Mouse (Mus musculus) v-Abl transformed pro-B cells (cell line): ENCODE data around the gene Tenm2.

Experiments used
- in situ Hi-C, 2 experiments: fragments of 400-800 bp; cut with MboI; formaldehyde crosslinking; loops; one replicate each; pipeline ENCODE4 v1.15.1; 2025; ENCODE audit not compliant: unreplicated experiment in 2 of 2

The Tenm2 gene

DNA sequence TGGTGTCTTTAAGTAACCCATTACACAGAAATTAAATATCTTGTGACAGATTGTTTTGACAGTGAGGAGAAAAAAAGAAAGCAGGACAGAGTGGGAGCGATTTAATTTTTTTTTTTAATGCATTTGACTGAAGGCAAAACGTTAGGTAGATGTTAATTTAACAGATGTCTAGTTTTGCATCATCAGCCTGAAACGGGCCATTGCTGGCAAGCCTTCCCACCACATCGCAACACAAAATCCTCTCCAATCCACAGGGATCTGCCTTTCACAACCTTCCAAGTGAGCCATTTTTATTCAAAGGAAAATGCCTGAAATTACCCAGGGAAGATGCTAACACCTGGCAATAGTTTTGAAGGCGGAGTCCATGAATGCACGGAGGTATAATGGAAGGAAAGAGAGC is 535.6 kb downstream of the Tenm2 start:
- in situ Hi-C loops = no loop called here

DNA sequence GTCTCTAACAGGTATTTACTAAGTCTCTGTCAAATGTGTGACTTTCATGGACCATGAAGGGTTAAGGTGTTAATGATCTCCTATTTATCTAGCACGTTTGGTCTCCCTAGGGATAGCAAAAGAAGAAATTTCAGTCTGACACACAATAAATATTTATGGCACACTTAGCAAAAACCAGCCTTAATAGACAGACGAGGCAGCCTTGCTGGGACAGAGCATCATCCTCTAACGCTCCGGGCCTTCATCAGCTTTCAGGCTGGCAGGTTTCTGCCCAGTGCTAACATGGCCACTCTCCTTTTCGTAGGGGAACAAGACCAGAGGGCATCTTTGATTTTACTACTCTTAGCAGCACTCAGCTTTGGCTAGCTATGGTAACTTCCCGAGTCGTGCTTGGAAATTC is 537.5 kb downstream of the Tenm2 start:
- in situ Hi-C loops = no loop called here

GRCm38 (mm10) chr11:36697816-36698215 is 537.9 kb downstream of the Tenm2 start:
- in situ Hi-C loops = no loop called here

DNA sequence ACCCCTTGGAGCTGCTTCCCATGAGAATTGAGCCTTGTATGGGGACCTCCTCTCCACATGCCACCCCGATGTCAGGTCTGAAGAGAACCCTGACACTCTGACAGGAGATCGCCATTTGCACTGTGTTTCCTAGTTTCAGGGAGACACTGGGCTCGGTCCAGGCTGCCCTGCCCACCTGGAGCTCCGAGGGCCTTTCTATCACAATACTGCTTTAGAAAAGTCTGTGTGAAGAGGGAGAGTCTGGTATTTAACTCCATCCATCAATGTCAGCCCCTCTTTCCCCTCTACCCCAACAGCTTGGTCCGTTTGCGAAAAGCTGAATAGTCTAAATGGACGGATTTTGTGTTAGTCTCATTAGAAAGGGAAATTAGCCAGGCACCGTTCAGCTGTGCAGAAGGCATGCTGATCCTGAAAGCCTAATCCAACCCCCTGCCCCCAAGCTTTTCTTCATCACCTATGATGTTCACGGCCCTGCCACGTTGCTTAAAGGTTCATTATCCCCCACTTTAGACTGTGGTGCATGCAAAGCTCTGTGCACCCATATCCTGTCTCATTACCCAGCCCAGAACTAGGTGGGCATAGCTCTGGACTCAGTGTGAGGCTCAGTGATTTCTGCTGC is 538.6 kb downstream of the Tenm2 start:
- in situ Hi-C loops = no loop called here

- in situ Hi-C loops = no loop called here
Measured at GRCm38 (mm10) chr11:36694810-36695209, 541.0 kb downstream of the Tenm2 start.

- in situ Hi-C loops = no loop called here
Measured at GRCm38 (mm10) chr11:36692637-36693036, 543.1 kb downstream of the Tenm2 start.

DNA sequence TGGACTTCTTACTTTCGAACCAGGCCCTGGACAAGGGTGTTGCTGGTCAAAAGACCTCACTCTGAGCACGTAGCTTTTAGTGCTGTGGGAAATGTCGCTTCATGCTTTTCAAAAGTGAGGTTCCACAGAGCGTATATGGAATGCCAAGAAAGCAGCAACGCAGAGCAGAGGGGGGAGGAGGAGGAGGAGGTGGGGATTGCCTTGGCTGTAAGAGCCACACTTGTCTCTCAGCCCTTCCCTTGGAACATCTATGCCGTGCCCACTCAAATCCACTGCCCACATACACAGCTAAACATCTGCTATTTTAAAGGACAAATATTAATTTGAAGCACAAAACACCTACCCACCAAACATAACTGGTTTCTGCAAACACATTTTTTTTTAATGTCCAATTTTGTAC is 544.9 kb downstream of the Tenm2 start:
- in situ Hi-C loops = no loop called here

DNA sequence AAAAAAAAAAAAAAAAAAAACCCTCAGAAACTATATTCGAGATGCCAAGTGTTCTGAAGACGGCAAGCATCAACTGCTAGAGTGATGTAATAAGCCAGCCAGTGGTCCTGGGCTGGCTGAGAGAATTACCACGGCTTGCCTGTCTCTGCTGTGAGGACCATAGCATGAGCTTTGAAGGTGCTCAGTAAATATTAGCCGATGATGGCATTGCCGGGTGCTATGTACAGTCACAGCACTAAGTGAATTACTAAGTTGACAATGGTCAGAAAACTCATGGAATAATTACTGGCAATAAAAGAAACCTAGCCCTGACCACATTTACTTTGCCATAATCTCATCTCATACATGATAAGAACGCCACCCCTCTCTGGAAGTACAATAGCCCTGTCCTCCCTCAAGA is 549.5 kb downstream of the Tenm2 start:
- in situ Hi-C loops = no loop called here

DNA sequence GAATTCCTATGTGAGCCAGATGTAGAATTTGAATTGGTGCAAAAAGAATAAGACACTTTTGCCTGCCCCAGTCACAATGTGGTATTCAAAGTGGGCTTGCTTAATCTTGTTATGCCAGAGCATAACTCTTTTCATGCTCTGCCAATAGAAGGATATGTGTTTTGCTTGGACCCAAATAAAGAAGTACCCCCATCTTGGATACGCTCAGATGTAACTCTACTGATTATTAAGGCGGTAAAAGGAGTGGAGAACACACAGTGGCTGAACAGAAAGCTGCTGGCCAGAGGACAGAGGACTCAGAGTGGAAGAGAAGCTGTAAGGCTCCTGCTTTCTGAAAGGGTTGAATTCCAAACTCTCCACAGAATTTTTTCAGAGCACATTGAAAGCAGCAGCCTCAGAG is 556.4 kb downstream of the Tenm2 start:
- in situ Hi-C loops = no loop called here

GRCm38 (mm10) chr11:36678542-36678941 is 557.2 kb downstream of the Tenm2 start:
- in situ Hi-C loops = no loop called here

DNA sequence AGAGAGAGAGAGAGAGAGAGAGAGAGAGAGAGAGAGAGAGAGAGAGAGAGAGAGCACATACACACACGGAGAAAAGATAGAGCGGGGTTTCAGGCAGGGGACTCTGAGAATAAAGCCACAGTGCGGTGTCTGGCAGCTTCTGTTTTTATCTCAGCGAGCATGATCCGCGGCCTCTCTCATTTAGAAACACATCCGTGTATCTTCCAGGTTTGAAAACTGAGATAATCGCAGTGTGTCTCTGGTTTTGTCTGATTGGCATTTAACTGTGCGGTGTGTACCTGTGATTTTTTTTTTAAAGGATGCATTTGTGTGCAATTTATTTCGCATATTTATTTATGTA is 557.7 kb downstream of the Tenm2 start:
- in situ Hi-C loops = no loop called here

- in situ Hi-C loops = no loop called here
Measured at GRCm38 (mm10) chr11:36677321-36678056, 558.3 kb downstream of the Tenm2 start.

- in situ Hi-C loops = no loop called here
Measured at GRCm38 (mm10) chr11:36676446-36677284, 559.1 kb downstream of the Tenm2 start.

DNA sequence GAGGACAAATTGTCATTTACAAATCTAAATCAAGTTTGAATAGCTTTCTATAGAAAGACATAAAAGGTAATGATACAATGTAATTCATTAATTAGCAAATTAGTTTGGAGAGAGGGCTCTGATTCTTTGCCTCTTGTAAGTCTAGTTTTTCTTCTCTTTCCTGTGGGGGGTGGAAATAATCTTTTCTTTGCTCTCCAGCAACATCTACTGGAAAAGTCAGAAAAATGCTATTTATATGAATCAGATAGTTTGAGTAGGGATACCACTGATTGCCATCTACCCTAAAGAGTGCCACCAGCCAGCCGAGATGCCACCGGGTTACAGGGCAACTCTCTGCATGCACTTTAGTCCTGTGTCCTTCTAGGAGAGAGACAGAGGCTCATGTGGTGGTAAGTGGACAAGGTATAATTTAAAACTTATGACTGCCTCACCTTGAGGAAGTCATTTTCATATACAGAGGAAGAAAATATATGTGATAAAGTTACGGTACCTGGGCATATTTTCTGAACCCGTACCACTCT is 560.8 kb downstream of the Tenm2 start:
- in situ Hi-C loops = no loop called here

GRCm38 (mm10) chr11:36674141-36674540 is 561.6 kb downstream of the Tenm2 start:
- in situ Hi-C loops = no loop called here

GRCm38 (mm10) chr11:36671196-36671595 is 564.6 kb downstream of the Tenm2 start:
- in situ Hi-C loops = no loop called here

DNA sequence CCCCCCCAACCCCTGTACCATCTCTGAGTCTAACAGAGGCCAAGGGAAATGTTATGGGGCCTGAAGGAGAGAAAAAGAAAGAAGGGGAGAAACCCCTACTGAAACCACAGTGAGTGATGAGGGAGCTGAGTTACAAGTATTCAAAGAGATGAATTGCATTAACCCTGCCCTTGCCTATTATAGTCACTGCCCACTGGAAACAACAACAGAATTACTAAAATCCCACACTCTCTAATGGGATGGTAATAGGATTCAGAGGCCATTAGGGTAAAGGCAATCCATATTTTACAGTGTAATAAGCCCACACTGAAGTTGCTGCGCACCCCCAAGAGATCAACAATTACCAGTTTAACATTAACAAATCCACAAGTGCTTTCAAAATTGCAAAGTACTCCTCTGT is 571.7 kb downstream of the Tenm2 start:
- in situ Hi-C loops = no loop called here

DNA sequence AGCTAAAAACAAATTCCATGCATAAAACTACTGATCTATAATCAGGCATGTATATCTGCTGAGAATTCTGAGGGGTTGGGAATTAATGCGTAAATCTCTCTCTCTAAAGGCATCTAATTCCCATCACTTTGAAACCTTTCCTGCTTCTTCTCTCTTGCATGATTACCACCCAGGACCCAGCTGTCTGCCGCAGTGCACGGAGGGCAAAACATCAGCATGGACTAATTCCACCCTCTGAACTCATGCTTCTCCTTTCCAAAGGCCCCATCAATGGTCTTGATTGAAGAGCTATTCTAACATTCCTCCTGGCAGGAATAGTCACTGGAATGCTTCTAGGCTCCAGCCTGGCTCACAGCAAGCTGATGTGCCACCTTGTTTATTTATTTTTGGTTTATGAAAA is 572.2 kb downstream of the Tenm2 start:
- in situ Hi-C loops = no loop called here

- in situ Hi-C loops = no loop called here
Measured at GRCm38 (mm10) chr11:36653656-36654323, 582.0 kb downstream of the Tenm2 start.

DNA sequence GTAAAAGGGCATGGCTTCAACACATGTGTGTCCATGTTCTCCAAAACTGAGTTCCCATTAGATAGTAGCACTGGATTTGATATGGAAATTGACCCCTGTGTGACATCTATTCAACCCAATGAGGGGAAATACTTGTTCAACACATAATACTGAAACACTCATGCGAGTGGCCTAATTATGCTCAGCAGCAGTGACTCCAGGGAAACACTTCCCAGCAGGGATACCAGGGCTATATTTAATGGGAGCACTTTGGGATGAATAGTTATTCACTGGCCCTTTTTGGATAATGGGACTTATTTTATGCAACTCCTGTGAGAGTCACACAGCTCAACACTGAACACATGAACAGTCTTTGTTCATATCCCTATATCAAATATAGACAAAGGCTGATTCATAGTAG is 588.6 kb downstream of the Tenm2 start:
- in situ Hi-C loops = no loop called here

- in situ Hi-C loops = no loop called here
Measured at GRCm38 (mm10) chr11:36635082-36635481, 600.7 kb downstream of the Tenm2 start.
